Comparison of ENCODE assay signal across 18 mouse cellular contexts in the genomic region with DNA sequence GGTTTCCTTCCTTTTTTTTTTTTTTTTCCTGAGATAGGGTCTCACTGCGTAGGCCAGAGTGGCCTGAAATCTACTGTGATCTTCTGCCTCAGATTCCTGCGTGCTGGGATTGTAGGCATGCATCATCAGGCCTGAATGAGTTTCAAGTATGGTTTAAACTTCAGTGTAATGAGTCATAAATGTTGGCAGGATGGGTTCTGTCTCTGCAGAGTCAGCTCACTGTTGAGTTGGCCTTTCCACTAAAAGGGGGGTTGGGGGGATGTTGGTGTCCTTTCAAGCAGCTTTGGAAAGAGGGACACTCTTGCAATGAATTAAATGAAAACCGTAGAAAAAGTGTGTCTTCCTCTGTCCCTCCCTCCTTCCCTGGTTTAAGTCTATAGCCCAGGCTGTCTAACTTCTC. TPM values are rescaled to one million over a fixed set of nuclear protein-coding genes. Genes with fewer than 3 reads are reported as not detected.
DNase-seq lines count a peak whose midpoint lies in the region; ATAC-seq and TF ChIP-seq lines count a peak whose summit lies in the region.
"Had no signal": no experiment of that assay in that cellular context is flagged by ENCODE, and none has a peak within 500 bp of the region (broad histone marks: within the 10 kb centered on the region; RNA-seq: fewer than 3 reads in every experiment).

No protein-coding gene starts in this region.

- intact Hi-C loops in heart, postnatal 10 days (cut with DNase I) = no loop called here
- intact Hi-C loops in heart, adult 2 months (cut with DNase I) = loop anchor here (2.0 kb wide), 1 partner anchor 32 kb away; no protein-coding TSS in a partner anchor

- H3K36me3 ChIP-seq in heart, adult 2 months (ENCODE audit: control insufficient read depth, insufficient read depth, low read length) = peaks cover 27% of the 10 kb centered on the region
- peaks cover 11 to 35% of the 10 kb centered on the region in 2 experiments for H3K36me3 ChIP-seq in MEL (ENCODE audit: control insufficient read depth in 1 of 2, insufficient read depth in 2 of 2, low read length in 2 of 2)
- H3K36me3 ChIP-seq in intestine, embryonic 16.5 days (ENCODE audit: control insufficient read depth, insufficient read depth, low read length) = peaks cover 12% of the 10 kb centered on the region
- peaks cover 81% of the 10 kb centered on the region for H3K36me3 ChIP-seq in forebrain, embryonic 15.5 days

- H3K4me1 ChIP-seq in heart, adult 2 months (ENCODE audit: control insufficient read depth, insufficient read depth, low read length) = peaks cover 3% of the 10 kb centered on the region
- H3K4me1 ChIP-seq in MEL (ENCODE audit: control insufficient read depth in 1 of 2, insufficient read depth in 2 of 2, low read length in 2 of 2) = peaks cover 4 to 8% of the 10 kb centered on the region in 2 experiments
- no peaks in the 10 kb centered on the region for H3K4me1 ChIP-seq in intestine, embryonic 16.5 days (ENCODE audit: control insufficient read depth, insufficient read depth, low read length)
- no peaks in the 10 kb centered on the region for H3K4me1 ChIP-seq in forebrain, embryonic 15.5 days
- H3K4me1 ChIP-seq: embryonic facial prominence, embryonic 12.5 days; forebrain, embryonic 12.5 days had no signal

- no peak overlapping the region for H3K27ac ChIP-seq in heart, adult 2 months
- no peak overlapping the region for H3K27ac ChIP-seq in MEL (ENCODE audit: control insufficient read depth, low read depth, low read length)
- H3K27ac ChIP-seq in intestine, embryonic 16.5 days (ENCODE audit: low read length) = no peak overlapping the region
- H3K27ac ChIP-seq in forebrain, embryonic 15.5 days (replicated peaks) = no peak overlapping the region
- H3K27ac ChIP-seq: embryonic facial prominence, embryonic 12.5 days; forebrain, embryonic 12.5 days; gastrocnemius, adult 2 months; liver, embryonic 13.5 days had no signal

- no peak overlapping the region for H3K4me2 ChIP-seq in intestine, embryonic 16.5 days (ENCODE audit: low read depth, low read length)
- H3K4me2 ChIP-seq in forebrain, embryonic 15.5 days (replicated peaks) = no peak overlapping the region
- H3K4me2 ChIP-seq: embryonic facial prominence, embryonic 12.5 days; forebrain, embryonic 12.5 days; liver, embryonic 13.5 days; midbrain, embryonic 11.5 days had no signal

- TF ChIP-seq EP300 in heart, adult 2 months (IDR thresholded peaks at IDR 0.05; ENCODE audit: insufficient read depth, low read depth, low read length) = no peak
- TF ChIP-seq EP300 in MEL (IDR thresholded peaks at IDR 0.05; ENCODE audit: low read depth in 1 of 2, low read length in 2 of 2) = no peak

- no peaks in the 10 kb centered on the region for H3K9me3 ChIP-seq in MEL (replicated peaks; ENCODE audit: insufficient read depth, low read length)
- H3K9me3 ChIP-seq in intestine, embryonic 16.5 days (ENCODE audit: control insufficient read depth, low read length) = no peaks in the 10 kb centered on the region
- H3K9me3 ChIP-seq in forebrain, embryonic 15.5 days = no peaks in the 10 kb centered on the region
- H3K9me3 ChIP-seq: embryonic facial prominence, embryonic 12.5 days; forebrain, embryonic 12.5 days; liver, embryonic 13.5 days had no signal

- 0 out of 2 replicates have a peak, but pooled peaks cover 2% of the 10 kb centered on the region for H3K79me2 ChIP-seq in heart, adult 2 months (replicated peaks; ENCODE audit: control insufficient read depth, insufficient read depth, low read length)
- H3K79me2 ChIP-seq in MEL (ENCODE audit: control insufficient read depth, insufficient read depth, low read length, poor library complexity) = peaks cover 10% of the 10 kb centered on the region

- TF ChIP-seq RAD21 in MEL (IDR thresholded peaks at IDR 0.05; ENCODE audit: low read depth, low read length) = no peak

- 59% methylated on average over 3 of the region's 3 CpGs for WGBS in heart, adult 2 months
- WGBS in intestine, embryonic 16.5 days = 90% methylated on average over 3 of the region's 3 CpGs
- WGBS in forebrain, embryonic 15.5 days = over 99% methylated on average over 3 of the region's 3 CpGs

- peak; percentile 19 to 27 for DNase-seq in heart, postnatal 10 days
- DNase-seq in heart, adult 2 months = no peak
- peak; percentile 94 for DNase-seq in 3T3-L1 (ENCODE audit: low read depth, low spot score)
- no peak for DNase-seq in MEL (ENCODE audit: low read depth, low spot score)
- peak; percentile 44 to 63 for DNase-seq in adrenal gland, postnatal 36 days
- DNase-seq: cerebellum, postnatal 25 days; gastrocnemius, adult 2 months; kidney, adult 2 months; liver, embryonic 13.5 days had no signal

- no peak overlapping the region for H3K4me3 ChIP-seq in heart, adult 2 months
- H3K4me3 ChIP-seq in MEL (ENCODE audit: control insufficient read depth in 1 of 2, insufficient read depth in 1 of 2, low read depth in 2 of 2, low read length in 2 of 2) = no peak overlapping the region
- H3K4me3 ChIP-seq in intestine, embryonic 16.5 days (ENCODE audit: low read length) = no peak overlapping the region
- H3K4me3 ChIP-seq in forebrain, embryonic 15.5 days = no peak overlapping the region
- H3K4me3 ChIP-seq: embryonic facial prominence, embryonic 12.5 days; forebrain, embryonic 12.5 days; gastrocnemius, adult 2 months; liver, embryonic 13.5 days; myocyte had no signal

- TF ChIP-seq POLR2A in heart, adult 2 months (IDR thresholded peaks at IDR 0.05; ENCODE audit: insufficient read depth, low read depth, low read length) = no peak
- no peak for TF ChIP-seq POLR2A in MEL (IDR thresholded peaks at IDR 0.05; ENCODE audit: control insufficient read depth in 1 of 2, insufficient read depth in 1 of 2, low read depth in 1 of 2, low read length in 2 of 2, poor library complexity in 1 of 2)

- ATAC-seq in intestine, embryonic 16.5 days = no peak
- no peak for ATAC-seq in forebrain, embryonic 15.5 days (replicated peaks)
- ATAC-seq: hindbrain, embryonic 16.5 days had no signal

- no peak overlapping the region for H3K9ac ChIP-seq in heart, adult 2 months (ENCODE audit: low read depth, low read length)
- no peak overlapping the region for H3K9ac ChIP-seq in MEL (ENCODE audit: control insufficient read depth, low read depth, low read length, poor library complexity, severe bottlenecking)
- H3K9ac ChIP-seq in intestine, embryonic 16.5 days (ENCODE audit: low read depth, low read length) = no peak overlapping the region
- H3K9ac ChIP-seq in forebrain, embryonic 15.5 days (replicated peaks) = no peak overlapping the region
- H3K9ac ChIP-seq: embryonic facial prominence, embryonic 12.5 days; forebrain, embryonic 12.5 days; liver, embryonic 13.5 days had no signal

- no peaks in the 10 kb centered on the region for H3K27me3 ChIP-seq in heart, adult 2 months (ENCODE audit: control insufficient read depth, insufficient read depth, low read length)
- H3K27me3 ChIP-seq in MEL (ENCODE audit: control insufficient read depth in 1 of 2, insufficient read depth in 2 of 2, low read length in 2 of 2) = no peaks in the 10 kb centered on the region
- H3K27me3 ChIP-seq in intestine, embryonic 16.5 days (replicated peaks; ENCODE audit: control insufficient read depth, insufficient read depth, low read length) = no peaks in the 10 kb centered on the region
- no peaks in the 10 kb centered on the region for H3K27me3 ChIP-seq in forebrain, embryonic 15.5 days
- H3K27me3 ChIP-seq: embryonic facial prominence, embryonic 12.5 days; forebrain, embryonic 12.5 days; liver, embryonic 13.5 days had no signal

- no peak for TF ChIP-seq CTCF in heart, adult 2 months (IDR thresholded peaks at IDR 0.05)
- TF ChIP-seq CTCF in MEL (IDR thresholded peaks at IDR 0.05 in 2 of 3, conservative IDR thresholded peaks at IDR 0.05 in 1 of 3; ENCODE audit: control insufficient read depth in 1 of 3, insufficient read depth in 1 of 3, low read depth in 2 of 3, low read length in 3 of 3, poor library complexity in 1 of 3, severe bottlenecking in 1 of 3) = no peak

RNA-seq across cellular contexts. Expression of a gene that starts 9.5 kb away (rescaled TPM):
- 10 to 100 TPM; 47.3 to 58.5 TPM for total RNA-seq in heart, postnatal 10 days (2021)
- total RNA-seq in heart, adult 2 months (2021) = 10 to 100 TPM; 44.6 to 47.7 TPM
- polyA plus RNA-seq in heart, adult 2 months (2012; rRNA removed) = 23.8 and 49.8 TPM in 2 replicates
- 80.9 and 81.4 TPM in 2 replicates for total RNA-seq in MEL (2012; rRNA removed)
- 10 to 100 TPM in 1 of 2 experiments, not detected in 1; 80.4 TPM for polyA plus RNA-seq in MEL (2012; ENCODE audit: insufficient read depth in 1 of 2, insufficient read length in 2 of 2, low read depth in 1 of 2, low replicate concordance in 2 of 2, missing spikeins in 1 of 2)
- total RNA-seq in adrenal gland, postnatal 36 days (2021) = 10 to 100 TPM; 61.6 to 78.0 TPM
- 106 and 122 TPM in 2 replicates for polyA plus RNA-seq in intestine, embryonic 16.5 days (2015; fragmentation: Nextera tagmentation; extraction: Ambion mirVana)
- polyA plus RNA-seq in forebrain, embryonic 15.5 days (2015; fragmentation: Nextera tagmentation; extraction: Ambion mirVana) = 104 and 125 TPM in 2 replicates

RNA-seq across cellular contexts. Expression of a gene that starts 9.6 kb away (rescaled TPM):
- 10 to 100 TPM; 10.9 to 11.5 TPM for total RNA-seq in heart, postnatal 10 days (2021)
- 1 to 10 TPM; 9.9 TPM for total RNA-seq in heart, adult 2 months (2021)
- polyA plus RNA-seq in heart, adult 2 months (2012; rRNA removed) = 7.4 and 11.3 TPM in 2 replicates
- 24.4 and 26.9 TPM in 2 replicates for total RNA-seq in MEL (2012; rRNA removed)
- polyA plus RNA-seq in MEL (2012; ENCODE audit: insufficient read depth in 1 of 2, insufficient read length in 2 of 2, low read depth in 1 of 2, low replicate concordance in 2 of 2, missing spikeins in 1 of 2) = 10 to 100 TPM in 1 of 2 experiments, not detected in 1; 37.9 TPM
- total RNA-seq in adrenal gland, postnatal 36 days (2021) = 10 to 100 TPM; 25.3 to 27.4 TPM
- 14.3 and 15.9 TPM in 2 replicates for polyA plus RNA-seq in intestine, embryonic 16.5 days (2015; fragmentation: Nextera tagmentation; extraction: Ambion mirVana)
- polyA plus RNA-seq in forebrain, embryonic 15.5 days (2015; fragmentation: Nextera tagmentation; extraction: Ambion mirVana) = 17.8 and 19.5 TPM in 2 replicates

RNA-seq across cellular contexts. Expression of a gene that starts 36.1 kb away (rescaled TPM):
- not detected for total RNA-seq in heart, postnatal 10 days (2021)
- total RNA-seq in heart, adult 2 months (2021) = not detected
- polyA plus RNA-seq in heart, adult 2 months (2012; rRNA removed) = not detected in 2 replicates
- total RNA-seq in MEL (2012; rRNA removed) = 0.10 and 0.15 TPM in 2 replicates
- polyA plus RNA-seq in MEL (2012; ENCODE audit: insufficient read depth in 1 of 2, insufficient read length in 2 of 2, low read depth in 1 of 2, low replicate concordance in 2 of 2, missing spikeins in 1 of 2) = under 1 TPM in 1 of 2 experiments, not detected in 1; 0.25 TPM
- under 1 TPM in 1 of 2 experiments, not detected in 1; 0.56 TPM for total RNA-seq in adrenal gland, postnatal 36 days (2021)
- not detected in 2 replicates for polyA plus RNA-seq in intestine, embryonic 16.5 days (2015; fragmentation: Nextera tagmentation; extraction: Ambion mirVana)
- 0.32 TPM in 1 of 2 replicates, not detected in the other for polyA plus RNA-seq in forebrain, embryonic 15.5 days (2015; fragmentation: Nextera tagmentation; extraction: Ambion mirVana)
- total RNA-seq: gastrocnemius, adult 2 months; left cerebral cortex, postnatal 36 days had no signal
- polyA plus RNA-seq: embryonic facial prominence, embryonic 12.5 days; forebrain, embryonic 12.5 days; heart, embryonic 14.5 days; liver, embryonic 13.5 days; midbrain, embryonic 11.5 days; myocyte had no signal

RNA-seq across cellular contexts. Expression of a gene that starts 38.4 kb away (rescaled TPM):
- total RNA-seq in heart, postnatal 10 days (2021) = 10 to 100 TPM; 31.3 to 31.8 TPM
- total RNA-seq in heart, adult 2 months (2021) = 10 to 100 TPM; 17.4 to 19.1 TPM
- polyA plus RNA-seq in heart, adult 2 months (2012; rRNA removed) = 14.8 and 25.5 TPM in 2 replicates
- total RNA-seq in MEL (2012; rRNA removed) = 18.9 and 20.6 TPM in 2 replicates
- polyA plus RNA-seq in MEL (2012; ENCODE audit: insufficient read depth in 1 of 2, insufficient read length in 2 of 2, low read depth in 1 of 2, low replicate concordance in 2 of 2, missing spikeins in 1 of 2) = 10 to 100 TPM; 37.5 to 46.5 TPM
- 10 to 100 TPM; 45.7 to 48.4 TPM for total RNA-seq in adrenal gland, postnatal 36 days (2021)
- 127 and 149 TPM in 2 replicates for polyA plus RNA-seq in intestine, embryonic 16.5 days (2015; fragmentation: Nextera tagmentation; extraction: Ambion mirVana)
- polyA plus RNA-seq in forebrain, embryonic 15.5 days (2015; fragmentation: Nextera tagmentation; extraction: Ambion mirVana) = 39.2 and 40.4 TPM in 2 replicates

RNA-seq across cellular contexts. Expression of a gene that starts 38.6 kb away (rescaled TPM):
- 10 to 100 TPM; 25.5 to 25.8 TPM for total RNA-seq in heart, postnatal 10 days (2021)
- total RNA-seq in heart, adult 2 months (2021) = 10 to 100 TPM; 16.6 to 19.6 TPM
- polyA plus RNA-seq in heart, adult 2 months (2012; rRNA removed) = 14.7 and 19.4 TPM in 2 replicates
- total RNA-seq in MEL (2012; rRNA removed) = 21.1 and 23.3 TPM in 2 replicates
- 10 to 100 TPM in 1 of 2 experiments, not detected in 1; 26.5 TPM for polyA plus RNA-seq in MEL (2012; ENCODE audit: insufficient read depth in 1 of 2, insufficient read length in 2 of 2, low read depth in 1 of 2, low replicate concordance in 2 of 2, missing spikeins in 1 of 2)
- total RNA-seq in adrenal gland, postnatal 36 days (2021) = 10 to 100 TPM; 31.8 to 36.3 TPM
- polyA plus RNA-seq in intestine, embryonic 16.5 days (2015; fragmentation: Nextera tagmentation; extraction: Ambion mirVana) = 24.3 and 27.9 TPM in 2 replicates
- polyA plus RNA-seq in forebrain, embryonic 15.5 days (2015; fragmentation: Nextera tagmentation; extraction: Ambion mirVana) = 22.8 and 23.6 TPM in 2 replicates

Comparison
In these comparisons a context has a peak if more than half of its experiments do, and no peak if none do; other contexts are left out.
1. DNase-seq: peak in heart, postnatal 10 days (2 of 2), 3T3-L1 (single experiment) and adrenal gland, postnatal 36 days (2 of 2); none in heart, adult 2 months (0 of 2) and MEL (single experiment).